Mouse (Mus musculus) intestine, embryonic 15.5 days (tissue): Measurements from ENCODE around the gene Thy1. TPM values are rescaled to one million over a fixed set of nuclear protein-coding genes. Genes with fewer than 3 reads are reported as not detected.

Source experiments
- ATAC-seq: fragments of 200-750 bp; cut with Nextera tagmentation; 2 replicates; pipeline ENCODE4 v1.8.0; 2017; ENCODE audit warnings: moderate TSS enrichment, moderate library complexity
- H3K27ac ChIP-seq: fragments of 300-500 bp; sonication (generic); 2 replicates; pipeline ENCODE4 v1.5.1; 2015; ENCODE audit warnings: mild to moderate bottlenecking, inconsistent platforms
- H3K27me3 ChIP-seq: fragments of 300-500 bp; sonication (generic); replicated peaks from 2 replicates; pipeline ENCODE4 v1.6.1; 2015; ENCODE audit warnings: inconsistent platforms
- H3K36me3 ChIP-seq: fragments of 300-500 bp; sonication (generic); 2 replicates; pipeline ENCODE4 v1.6.1; 2015; ENCODE audit warnings: inconsistent platforms
- H3K4me1 ChIP-seq: fragments of 300-500 bp; sonication (generic); replicated peaks from 2 replicates; pipeline ENCODE4 v1.6.1; 2015; ENCODE audit warnings: inconsistent platforms
- H3K4me2 ChIP-seq: fragments of 300-500 bp; sonication (generic); replicated peaks from 2 replicates; pipeline ENCODE4 v1.6.1; 2015; ENCODE audit warnings: mild to moderate bottlenecking, inconsistent platforms
- H3K4me3 ChIP-seq: fragments of 300-500 bp; sonication (generic); replicated peaks from 2 replicates; pipeline ENCODE4 v1.5.1; 2015; ENCODE audit warnings: inconsistent platforms
- H3K9ac ChIP-seq: fragments of 300-500 bp; sonication (generic); 2 replicates; pipeline ENCODE4 v1.6.1; 2015; ENCODE audit warnings: inconsistent platforms
- H3K9me3 ChIP-seq: fragments of 300-500 bp; sonication (generic); 2 replicates; pipeline ENCODE4 v1.6.1; 2016; ENCODE audit warnings: inconsistent platforms
- WGBS: fragments of 180-500 bp; shearing (Covaris S2); methylation state at CpG from one replicate; pipeline ENCODE4 v1.1.7; 2015; 5-methylcytosine and 5-hydroxymethylcytosine counted together
- polyA plus RNA-seq: library from polyadenylated mRNA; unstranded; fragments of >200 nt; fragmentation: Nextera tagmentation; extraction: Ambion mirVana; gene quantifications from 2 replicates; pipeline ENCODE4 v1.2.1, GENCODE M21; 2015

Thy1 gene
- polyA plus RNA-seq, 1 experiment from 2014 or later: 2.1 TPM

DNA sequence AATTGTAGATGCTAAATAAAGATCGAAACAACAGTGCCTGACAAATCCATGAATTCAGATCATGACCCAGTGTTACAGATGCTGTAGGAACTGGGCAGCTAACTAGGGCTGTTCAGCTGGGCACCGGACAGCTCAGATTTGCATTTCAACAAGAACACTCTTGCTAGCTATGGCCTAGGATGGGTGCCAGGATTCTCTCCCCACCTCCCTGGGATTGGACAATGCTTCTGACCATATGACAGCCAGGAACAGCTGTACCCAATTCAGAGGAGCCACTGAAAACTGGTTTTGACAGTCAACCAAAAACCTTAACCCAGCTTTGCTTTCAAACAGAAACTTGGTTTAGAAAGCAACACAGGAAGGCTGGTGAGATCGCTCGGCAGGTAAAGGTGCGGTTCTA, 26.9 kb upstream of the Thy1 start:
- WGBS: 85% methylated on average over 5 of the region's 5 CpGs
- Histone ChIP-seq H3K36me3 (no peaks in the 10 kb centered on the region), H3K4me1 (0 out of 2 replicates have a peak, but pooled peaks cover 8% of the 10 kb centered on the region), H3K27ac (no peak overlapping the region), H3K4me3 (no peak overlapping the region), H3K9me3 (no peaks in the 10 kb centered on the region), H3K4me2 (no peak overlapping the region), H3K27me3 (no peaks in the 10 kb centered on the region), H3K9ac (no peak overlapping the region)
- no peak for ATAC-seq

DNA sequence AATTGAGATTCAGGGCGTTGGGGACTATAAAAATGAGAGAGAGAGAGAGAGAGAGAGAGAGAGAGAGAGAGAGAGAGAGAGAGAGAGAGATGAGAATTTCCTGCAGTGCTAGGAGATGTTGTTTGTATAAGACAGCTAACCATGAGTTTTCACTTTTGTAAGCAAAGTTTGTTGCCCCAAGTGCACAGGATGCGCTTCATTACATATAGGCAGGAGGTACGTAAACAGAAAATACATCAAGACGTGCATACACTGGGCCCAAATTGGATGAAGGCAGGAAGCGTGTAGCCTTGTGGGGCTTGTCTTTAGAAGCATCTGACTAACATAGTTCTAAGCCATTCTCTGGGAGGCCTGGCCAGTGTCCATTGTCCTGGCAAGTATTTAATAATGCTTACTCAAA, 25.3 kb upstream of the Thy1 start:
- H3K27ac ChIP-seq: no peak overlapping the region
- 59% methylated on average over 5 of the region's 5 CpGs for WGBS
- no peak overlapping the region for H3K9ac ChIP-seq
- H3K4me3 ChIP-seq: no peak overlapping the region
- no peak overlapping the region for H3K4me2 ChIP-seq
- H3K36me3 ChIP-seq: no peaks in the 10 kb centered on the region
- no peak for ATAC-seq
- H3K27me3 ChIP-seq: no peaks in the 10 kb centered on the region
- 0 out of 2 replicates have a peak, but pooled peaks cover 5% of the 10 kb centered on the region for H3K4me1 ChIP-seq
- H3K9me3 ChIP-seq: no peaks in the 10 kb centered on the region

DNA sequence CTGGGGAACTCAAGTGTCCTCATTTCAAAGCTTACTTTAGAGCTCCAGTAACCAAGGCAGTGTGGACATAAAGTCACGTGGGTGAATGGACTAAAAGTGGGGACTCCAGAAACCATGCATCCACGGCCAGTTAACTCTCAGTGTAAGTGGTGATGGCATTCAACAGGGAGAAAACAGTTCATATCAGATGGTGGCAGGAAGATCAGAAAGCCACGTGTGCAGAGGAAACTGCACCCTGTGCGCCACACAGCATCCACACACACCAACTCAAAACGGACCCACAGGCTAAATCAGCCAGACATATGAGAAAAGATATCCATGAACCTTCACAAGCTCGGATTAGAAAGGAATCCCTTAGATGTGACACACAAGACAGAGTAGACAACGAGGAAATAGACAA, 23.2 kb upstream of the Thy1 start:
- no peaks in the 10 kb centered on the region for H3K36me3 ChIP-seq
- H3K9ac ChIP-seq: no peak overlapping the region
- no peaks in the 10 kb centered on the region for H3K27me3 ChIP-seq
- no peak overlapping the region for H3K4me3 ChIP-seq
- H3K4me2 ChIP-seq: no peak overlapping the region
- no peaks in the 10 kb centered on the region for H3K9me3 ChIP-seq
- no peak for ATAC-seq
- H3K4me1 ChIP-seq: no peaks in the 10 kb centered on the region
- WGBS: 75% methylated on average over 7 of the region's 7 CpGs
- no peak overlapping the region for H3K27ac ChIP-seq

DNA sequence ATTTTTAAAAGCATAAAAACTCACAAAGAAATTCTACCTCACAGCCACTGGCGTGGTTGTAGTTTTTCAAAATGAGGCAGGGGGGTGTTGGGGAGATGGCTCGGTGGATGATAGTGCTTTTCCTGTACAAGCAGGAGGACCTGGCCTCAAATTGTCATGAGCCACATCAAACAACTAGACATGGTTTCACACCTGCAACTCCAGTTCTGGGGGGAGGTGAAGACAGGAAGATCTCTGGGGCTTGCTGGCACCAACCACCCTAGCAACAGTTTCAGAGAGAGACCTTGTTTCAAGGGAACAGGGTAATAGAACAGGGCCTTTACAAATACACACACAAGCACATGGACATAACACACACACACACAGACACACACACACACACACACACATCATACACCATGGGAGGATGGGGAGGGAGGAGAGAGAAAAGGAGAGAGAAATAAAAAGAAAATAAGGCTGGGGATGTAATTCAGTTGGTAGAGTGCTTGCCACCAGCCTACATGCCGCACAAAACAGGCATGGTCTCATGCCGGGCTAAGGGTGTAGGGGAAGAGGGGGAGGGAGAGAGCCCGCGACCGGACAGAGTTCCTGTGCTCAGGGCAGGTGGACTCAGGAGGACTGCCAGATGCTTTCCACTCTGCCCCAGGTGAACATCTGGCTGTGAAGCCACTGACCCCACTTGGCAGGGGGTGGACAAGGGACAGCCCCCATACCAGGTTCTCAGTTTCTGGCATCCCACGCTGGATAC, 20.9 kb upstream of the Thy1 start:
- H3K27ac ChIP-seq: no peak overlapping the region
- H3K4me3 ChIP-seq: no peak overlapping the region
- no peaks in the 10 kb centered on the region for H3K4me1 ChIP-seq
- ATAC-seq: no peak
- H3K4me2 ChIP-seq: no peak overlapping the region
- WGBS: 68% methylated on average over 8 of the region's 8 CpGs
- no peaks in the 10 kb centered on the region for H3K9me3 ChIP-seq
- no peaks in the 10 kb centered on the region for H3K36me3 ChIP-seq
- no peaks in the 10 kb centered on the region for H3K27me3 ChIP-seq
- H3K9ac ChIP-seq: no peak overlapping the region

DNA sequence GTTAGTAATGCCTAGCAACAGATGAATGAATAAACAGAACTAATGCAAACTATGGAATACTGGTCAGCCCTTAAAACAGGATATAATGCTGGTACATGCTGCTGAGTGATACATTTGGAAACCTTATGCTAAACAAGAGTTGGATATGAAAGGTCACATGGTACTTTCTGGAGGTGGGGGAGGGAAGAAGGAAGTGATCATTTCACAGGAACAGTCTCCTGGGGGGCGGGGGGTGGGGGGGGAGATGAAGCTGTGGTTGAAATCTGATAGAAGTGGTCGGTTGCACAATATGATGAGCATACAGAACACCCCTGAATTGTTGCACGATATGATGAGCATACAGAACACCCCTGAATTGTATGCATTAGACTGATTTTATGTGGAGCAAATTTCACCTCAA, 19.1 kb upstream of the Thy1 start:
- Histone ChIP-seq H3K9ac (no peak overlapping the region), H3K27me3 (no peaks in the 10 kb centered on the region), H3K4me3 (no peak overlapping the region), H3K9me3 (no peaks in the 10 kb centered on the region), H3K4me2 (no peak overlapping the region), H3K36me3 (no peaks in the 10 kb centered on the region), H3K27ac (no peak overlapping the region), H3K4me1 (no peaks in the 10 kb centered on the region)
- 82% methylated on average over 3 of the region's 3 CpGs for WGBS
- ATAC-seq: no peak

DNA sequence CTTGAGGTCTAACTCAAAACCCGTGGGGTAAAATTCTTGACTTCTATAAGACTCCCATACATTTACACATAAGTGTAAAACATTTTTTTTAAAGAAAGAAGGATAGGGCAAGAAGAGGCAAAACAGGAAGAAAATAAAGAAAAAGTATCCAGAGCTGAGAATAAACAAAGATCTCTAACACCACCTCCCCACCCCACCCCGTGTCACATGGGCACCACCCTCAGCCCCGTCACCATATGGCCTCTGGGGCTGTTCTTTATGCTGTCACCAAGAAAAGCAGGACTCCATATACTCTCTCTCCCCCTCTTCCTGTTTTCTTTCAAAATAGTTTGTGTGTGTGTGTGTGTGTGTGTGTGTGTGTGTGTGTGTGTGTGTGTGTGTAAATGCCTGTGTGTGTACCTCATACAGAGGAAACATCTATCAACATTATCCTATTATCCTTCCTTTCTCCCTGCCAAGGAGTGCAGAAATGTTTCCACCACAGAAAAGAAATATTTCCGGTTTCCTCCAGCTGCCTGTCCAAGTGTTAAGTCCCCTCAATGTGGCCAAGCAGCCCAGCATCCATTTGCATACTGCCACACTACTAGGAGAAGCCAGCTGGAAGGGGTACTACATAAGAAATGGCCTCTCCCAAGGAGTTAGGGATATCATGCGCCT, 13.5 kb upstream of the Thy1 start:
- Histone ChIP-seq H3K27me3 (no peaks in the 10 kb centered on the region), H3K9ac (no peak overlapping the region), H3K36me3 (no peaks in the 10 kb centered on the region), H3K4me1 (no peaks in the 10 kb centered on the region), H3K4me2 (no peak overlapping the region), H3K9me3 (no peaks in the 10 kb centered on the region), H3K4me3 (no peak overlapping the region), H3K27ac (no peak overlapping the region)
- WGBS: 44% methylated on average over 5 of the region's 5 CpGs
- no peak for ATAC-seq

DNA sequence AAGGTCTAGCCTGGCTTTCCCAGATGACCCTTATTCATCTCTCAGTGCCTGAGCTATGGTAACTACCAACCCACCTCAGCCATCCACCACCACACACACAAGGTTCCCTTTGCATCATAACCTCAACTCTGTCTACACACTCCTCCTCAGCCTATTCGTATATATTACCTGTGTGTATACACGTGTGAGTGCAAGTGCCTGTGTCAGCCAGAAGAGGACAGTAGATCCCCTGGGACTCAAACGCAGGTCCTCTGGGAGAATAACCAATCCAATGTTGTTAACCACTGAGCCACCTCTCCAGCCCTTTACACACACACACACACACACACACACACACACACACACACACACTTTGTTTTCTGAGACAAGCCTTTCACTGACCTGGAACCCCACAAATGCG, 12.5 kb upstream of the Thy1 start:
- ATAC-seq: no peak
- no peaks in the 10 kb centered on the region for H3K4me1 ChIP-seq

DNA sequence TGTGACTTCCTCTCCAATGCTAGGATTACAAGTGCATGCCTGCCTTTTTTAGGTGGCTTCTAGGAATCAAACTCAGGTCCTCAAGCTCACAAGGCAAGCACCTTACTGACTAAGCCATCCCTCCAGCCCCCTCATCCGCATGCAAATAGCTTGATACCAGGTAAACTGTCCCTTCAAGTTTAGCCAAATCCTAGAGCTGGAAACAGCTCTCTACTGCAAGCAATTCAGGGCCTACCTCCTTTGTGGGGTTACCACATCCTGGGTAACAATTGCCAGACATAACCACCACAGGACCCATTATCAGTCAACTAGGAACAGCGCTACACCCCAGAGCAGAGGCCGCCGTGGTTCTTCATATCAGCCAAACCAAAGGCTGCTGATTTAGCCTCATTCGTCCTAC, 12.1 kb upstream of the Thy1 start:
- Histone ChIP-seq H3K36me3 (no peaks in the 10 kb centered on the region), H3K4me3 (no peak overlapping the region), H3K27me3 (no peaks in the 10 kb centered on the region), H3K27ac (no peak overlapping the region), H3K4me2 (no peak overlapping the region), H3K4me1 (no peaks in the 10 kb centered on the region), H3K9me3 (no peaks in the 10 kb centered on the region), H3K9ac (no peak overlapping the region)
- no peak for ATAC-seq
- WGBS: 81% methylated on average over 5 of the region's 5 CpGs

More for the DNA sequence above, 12.5 kb upstream of the Thy1 start:
- H3K4me3 ChIP-seq: no peak overlapping the region
- H3K27ac ChIP-seq: no peak overlapping the region
- no peak overlapping the region for H3K4me2 ChIP-seq
- H3K36me3 ChIP-seq: no peaks in the 10 kb centered on the region
- H3K9ac ChIP-seq: no peak overlapping the region
- 88% methylated on average over 4 of the region's 4 CpGs for WGBS
- H3K9me3 ChIP-seq: no peaks in the 10 kb centered on the region
- no peaks in the 10 kb centered on the region for H3K27me3 ChIP-seq

DNA sequence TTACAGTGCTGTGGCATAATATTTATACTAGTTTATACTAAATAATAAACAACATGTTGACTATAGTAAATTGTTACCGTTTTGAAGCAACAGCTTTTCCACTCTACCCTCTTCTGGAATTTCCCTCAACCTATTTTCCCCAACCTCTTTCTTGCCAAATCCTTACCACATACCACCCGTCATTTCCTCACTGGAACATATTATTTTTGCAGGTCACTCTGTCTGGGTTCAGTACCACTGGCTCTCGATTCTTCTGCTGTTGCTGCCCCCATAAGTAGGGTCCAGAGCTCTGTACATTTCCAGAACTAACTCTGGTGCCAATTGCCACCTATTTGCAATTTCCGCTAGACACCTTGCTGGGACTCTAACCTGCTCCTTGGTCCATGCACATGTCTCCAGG, 11.2 kb upstream of the Thy1 start:
- Histone ChIP-seq H3K4me3 (no peak overlapping the region), H3K36me3 (no peaks in the 10 kb centered on the region)

DNA sequence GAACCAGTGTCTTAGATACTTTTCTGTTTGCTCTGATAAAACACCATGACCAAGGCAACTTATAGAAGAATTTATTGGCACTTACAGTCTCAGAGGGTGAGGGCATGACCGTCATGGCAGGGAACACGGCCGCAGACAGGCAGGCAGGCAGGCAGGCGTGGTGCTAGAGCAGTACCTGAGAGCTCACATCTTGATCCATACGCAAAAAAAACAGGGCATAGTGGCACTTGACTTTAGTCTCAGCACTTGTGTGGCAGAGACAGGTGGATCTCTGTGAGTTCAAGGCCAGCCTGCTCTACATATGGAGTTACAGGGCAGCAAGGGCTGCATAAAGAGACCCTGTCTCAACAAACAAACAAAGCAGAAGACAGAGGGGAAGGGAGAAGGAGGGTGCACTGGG, 9.9 kb upstream of the Thy1 start:
- Histone ChIP-seq H3K9ac (no peak overlapping the region), H3K9me3 (no peaks in the 10 kb centered on the region), H3K4me3 (no peak overlapping the region), H3K27me3 (no peaks in the 10 kb centered on the region), H3K4me1 (no peaks in the 10 kb centered on the region), H3K27ac (no peak overlapping the region), H3K4me2 (no peak overlapping the region), H3K36me3 (no peaks in the 10 kb centered on the region)
- no peak for ATAC-seq
- 90% methylated on average over 5 of the region's 5 CpGs for WGBS

More for the DNA sequence above, 11.2 kb upstream of the Thy1 start:
- no peaks in the 10 kb centered on the region for H3K4me1 ChIP-seq
- H3K9me3 ChIP-seq: no peaks in the 10 kb centered on the region
- H3K27me3 ChIP-seq: no peaks in the 10 kb centered on the region
- H3K9ac ChIP-seq: no peak overlapping the region
- H3K27ac ChIP-seq: no peak overlapping the region
- no peak for ATAC-seq
- 63% methylated on average over 4 of the region's 4 CpGs for WGBS
- H3K4me2 ChIP-seq: no peak overlapping the region

DNA sequence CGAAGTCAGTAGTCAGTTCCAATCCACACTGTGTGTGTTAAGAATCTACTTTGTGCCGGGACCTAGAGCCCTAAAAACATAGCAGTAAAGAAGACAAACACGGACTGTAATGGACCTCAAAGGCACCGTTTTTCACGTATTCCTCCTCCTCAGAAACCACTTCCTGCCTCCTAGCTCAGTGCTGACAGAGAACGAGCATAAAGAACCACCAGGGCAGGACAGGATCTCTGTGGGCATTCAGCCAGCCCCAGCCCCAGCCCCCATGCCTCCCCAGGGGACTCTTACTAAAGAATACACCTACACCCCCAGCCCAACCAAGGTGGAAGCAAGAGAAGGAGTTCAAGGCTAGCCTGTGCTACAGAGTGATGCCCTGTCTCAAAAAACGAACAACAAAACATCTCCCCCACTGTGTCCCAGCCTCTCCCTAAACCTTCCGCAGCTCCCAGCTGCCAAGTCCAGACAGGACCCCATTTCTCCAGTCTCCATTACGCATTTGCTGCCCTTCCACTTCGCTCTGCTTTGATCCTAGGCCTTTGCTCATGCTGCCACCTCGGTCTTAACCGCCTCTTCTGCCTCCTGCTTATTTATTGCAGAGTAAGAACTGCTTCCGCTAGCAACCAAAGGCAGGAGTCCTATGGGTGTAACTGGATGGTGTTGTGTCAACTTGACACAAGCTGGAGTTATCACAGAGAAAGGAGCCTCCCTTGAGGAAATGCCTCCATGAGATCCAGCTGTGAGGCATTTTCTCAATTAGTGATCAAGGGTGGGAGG, 9.0 kb upstream of the Thy1 start:
- 62% methylated on average over 13 of the region's 13 CpGs for WGBS
- Histone ChIP-seq H3K27ac (no peak overlapping the region), H3K4me3 (no peak overlapping the region), H3K36me3 (no peaks in the 10 kb centered on the region), H3K4me1 (no peaks in the 10 kb centered on the region), H3K9me3 (no peaks in the 10 kb centered on the region), H3K4me2 (no peak overlapping the region), H3K27me3 (no peaks in the 10 kb centered on the region), H3K9ac (no peak overlapping the region)
- no peak for ATAC-seq

DNA sequence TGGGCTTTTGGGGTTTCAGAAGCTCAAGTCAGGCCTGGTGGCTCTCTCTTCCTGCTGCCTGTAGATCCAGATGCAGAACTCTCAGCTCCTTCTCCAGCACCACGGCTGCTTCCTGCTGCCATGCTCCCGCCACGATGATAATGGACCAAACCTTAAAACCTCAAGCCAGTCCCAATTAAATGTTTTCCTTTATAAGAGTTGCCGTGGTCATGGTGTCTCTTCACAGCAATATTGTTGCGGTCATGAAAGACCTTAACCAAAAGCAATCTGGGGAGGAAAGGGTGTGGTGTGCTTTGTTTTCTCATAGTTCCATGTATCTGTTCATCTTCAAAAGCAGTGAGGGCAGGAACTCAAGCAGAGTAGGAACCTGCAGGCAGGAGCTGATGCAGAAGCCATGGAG, 6.1 kb upstream of the Thy1 start:
- H3K36me3 ChIP-seq: no peaks in the 10 kb centered on the region
- H3K9me3 ChIP-seq: no peaks in the 10 kb centered on the region
- H3K4me3 ChIP-seq: no peak overlapping the region
- H3K27me3 ChIP-seq: peaks cover 1% of the 10 kb centered on the region; the same call in 1 of the 2 replicates
- ATAC-seq: no peak
- no peaks in the 10 kb centered on the region for H3K4me1 ChIP-seq
- no peak overlapping the region for H3K27ac ChIP-seq
- H3K9ac ChIP-seq: no peak overlapping the region
- WGBS: 93% methylated on average over 5 of the region's 5 CpGs
- no peak overlapping the region for H3K4me2 ChIP-seq
